Mouse (Mus musculus) urinary bladder, postnatal 10 days (tissue): Measurements from ENCODE around the gene Rpl3.
A peak's percentile ranks its signal among the peaks of the same experiment; 100 is the strongest.

Experiments used
- DNase-seq: peaks from one replicate; pipeline ENCODE4 v3.0.0; 2022; ENCODE audit warnings: low spot score

Rpl3 gene

DNA sequence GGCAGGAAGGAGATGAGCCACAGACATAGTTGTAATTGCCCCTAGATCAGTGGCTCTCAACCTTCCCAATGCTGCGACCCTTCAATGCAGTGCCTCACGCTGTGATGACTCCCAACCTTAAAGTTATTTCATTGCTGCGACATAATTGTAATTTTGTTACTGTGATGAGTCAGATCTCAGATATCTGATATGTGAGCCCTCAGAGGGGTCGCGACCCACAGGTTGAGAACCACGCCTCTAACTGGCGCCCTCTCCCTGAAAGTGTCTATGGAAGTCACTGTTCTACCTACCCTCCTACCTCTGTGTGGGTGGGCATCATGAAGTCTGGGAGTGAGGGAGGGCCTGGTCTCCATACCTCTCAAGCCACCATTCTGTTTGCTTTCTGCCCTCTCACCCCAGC is 22.7 kb upstream of the Rpl3 start:
- no peak for DNase-seq

DNA sequence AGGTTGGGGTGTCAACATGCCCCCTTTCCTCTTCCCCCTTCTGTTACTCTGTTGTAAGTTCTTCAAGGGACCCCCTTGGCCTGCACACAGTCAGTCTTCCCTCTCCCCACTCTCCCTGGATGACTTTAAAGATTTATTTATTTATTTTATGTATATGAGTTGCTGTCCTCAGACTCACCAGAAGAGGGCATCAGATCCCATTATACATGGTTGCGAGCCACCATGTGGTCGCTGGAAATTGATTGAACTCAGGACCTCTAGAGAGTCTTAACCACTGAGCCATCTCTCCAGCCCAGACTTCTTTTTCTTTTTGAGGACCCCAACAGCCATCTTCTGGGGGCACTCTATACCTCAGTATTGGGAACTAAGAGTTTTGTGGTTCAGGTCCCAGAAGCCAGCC is 20.8 kb upstream of the Rpl3 start:
- DNase-seq = no peak

- DNase-seq = no peak
Measured at GRCm38 (mm10) chr15:80111436-80111835, 19.8 kb upstream of the Rpl3 start.

- no peak for DNase-seq
Measured at GRCm38 (mm10) chr15:80107575-80107974, 15.9 kb upstream of the Rpl3 start.

DNA sequence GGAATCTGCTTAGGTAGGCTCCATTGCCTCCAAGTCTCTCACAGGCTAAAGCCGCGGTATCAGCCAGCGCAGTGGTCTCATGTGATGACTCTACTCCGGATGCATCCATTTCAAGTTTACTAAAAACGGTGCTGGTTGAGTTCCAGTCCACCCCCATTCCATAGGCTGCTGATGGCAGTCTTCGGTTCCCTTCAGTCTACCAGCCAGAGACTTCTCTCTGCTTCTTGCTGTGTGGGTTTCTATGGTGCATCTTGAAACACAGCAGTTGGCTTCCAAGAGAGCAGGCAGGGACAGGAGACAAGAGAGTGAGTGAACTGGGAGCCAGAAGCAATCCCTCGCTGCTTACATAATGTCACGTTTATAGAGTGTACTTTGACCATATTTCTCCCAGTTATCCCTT is 15.5 kb upstream of the Rpl3 start:
- no peak for DNase-seq

- no peak for DNase-seq
Measured at GRCm38 (mm10) chr15:80105490-80106410, 14.1 kb upstream of the Rpl3 start.

GRCm38 (mm10) chr15:80102495-80102894 is 10.8 kb upstream of the Rpl3 start:
- no peak for DNase-seq

GRCm38 (mm10) chr15:80101503-80101902 is 9.8 kb upstream of the Rpl3 start:
- DNase-seq = no peak

DNA sequence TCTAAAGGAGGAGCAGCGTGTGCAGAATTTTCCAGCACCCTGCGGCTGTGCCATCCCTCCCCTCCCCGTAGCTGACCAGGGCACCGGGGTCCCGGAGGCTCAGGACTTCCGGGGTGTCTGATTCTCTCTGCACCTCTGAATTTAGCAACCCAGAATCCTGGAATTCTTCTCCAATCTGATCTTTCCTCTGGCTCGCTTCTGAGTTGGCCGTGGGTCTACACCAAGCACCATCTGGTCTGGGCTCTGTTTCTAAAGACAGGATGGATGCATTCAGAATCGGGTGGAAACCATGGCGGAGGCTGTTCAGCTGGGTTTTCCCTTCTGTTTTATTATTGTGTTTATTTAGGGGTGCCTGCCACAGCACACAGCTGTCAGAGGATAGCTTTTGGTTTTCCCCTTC is 9.2 kb upstream of the Rpl3 start:
- no peak for DNase-seq

DNA sequence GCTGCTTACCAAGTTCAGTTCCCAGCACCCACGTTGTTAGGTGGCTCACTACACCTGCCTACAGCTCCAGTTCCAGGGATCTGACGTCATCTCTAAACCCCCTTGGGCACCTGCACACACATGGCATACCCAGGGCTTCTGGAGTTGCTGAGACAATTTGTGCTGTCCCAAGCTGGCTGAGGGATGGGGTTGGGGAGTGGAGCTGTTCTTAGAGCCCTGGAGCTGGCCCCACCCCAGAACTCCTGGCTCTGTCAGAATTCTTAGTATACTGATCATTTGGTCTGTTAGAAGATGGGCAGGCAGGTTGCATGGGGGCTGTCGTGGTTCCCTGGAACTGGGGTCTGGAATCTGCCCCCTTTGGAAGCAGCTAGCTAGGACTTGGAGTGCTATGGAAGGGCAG is 8.5 kb upstream of the Rpl3 start:
- no peak for DNase-seq

- no peak for DNase-seq
Measured at GRCm38 (mm10) chr15:80099477-80099876, 7.8 kb upstream of the Rpl3 start.

DNA sequence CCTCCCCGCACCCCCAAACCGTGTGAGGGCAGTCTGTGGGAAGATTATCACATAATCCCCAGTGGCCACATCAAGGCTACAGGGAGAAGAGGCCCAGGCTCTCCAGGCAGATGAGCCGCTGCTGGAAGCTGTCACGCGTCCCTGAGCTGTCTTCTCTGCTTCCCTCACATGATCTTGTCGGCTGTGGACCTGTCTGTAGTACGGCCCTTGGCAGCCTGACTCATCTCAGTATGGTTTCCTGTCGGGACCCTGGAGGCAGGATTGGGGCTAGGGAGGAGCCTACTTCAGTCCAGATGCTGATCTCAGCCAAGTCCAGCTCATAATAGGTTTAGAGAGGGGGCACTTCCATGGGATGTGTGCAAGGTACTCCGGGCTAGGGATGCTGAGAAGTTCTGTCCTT is 7.1 kb upstream of the Rpl3 start:
- no peak for DNase-seq

GRCm38 (mm10) chr15:80097999-80098461 is 6.4 kb upstream of the Rpl3 start:
- DNase-seq = no peak

- no peak for DNase-seq
Measured at GRCm38 (mm10) chr15:80096946-80097881, 5.5 kb upstream of the Rpl3 start.

DNA sequence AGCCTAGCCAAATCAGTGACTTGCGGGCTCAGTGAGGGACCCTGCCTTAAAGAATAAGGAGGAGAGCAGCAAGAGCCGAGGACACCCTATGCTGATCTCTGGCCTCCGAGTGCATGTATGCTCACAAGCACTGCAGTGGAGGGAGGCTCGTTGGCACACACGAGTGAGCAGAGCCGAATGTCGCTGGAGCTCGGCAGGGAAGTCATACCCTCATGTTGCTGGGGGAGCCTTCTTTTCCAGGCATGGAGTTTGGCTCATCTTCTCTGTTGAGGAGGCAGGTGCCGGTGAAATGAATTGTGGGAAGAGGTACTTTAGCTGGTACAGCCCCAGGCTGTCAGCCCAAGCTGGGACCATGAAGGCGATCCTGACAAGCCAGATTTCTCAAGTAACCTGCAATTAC is 4.7 kb upstream of the Rpl3 start:
- no peak for DNase-seq

GRCm38 (mm10) chr15:80095596-80095995 is 3.9 kb upstream of the Rpl3 start:
- DNase-seq = no peak

GRCm38 (mm10) chr15:80094201-80094600 is 2.5 kb upstream of the Rpl3 start:
- no peak for DNase-seq

DNA sequence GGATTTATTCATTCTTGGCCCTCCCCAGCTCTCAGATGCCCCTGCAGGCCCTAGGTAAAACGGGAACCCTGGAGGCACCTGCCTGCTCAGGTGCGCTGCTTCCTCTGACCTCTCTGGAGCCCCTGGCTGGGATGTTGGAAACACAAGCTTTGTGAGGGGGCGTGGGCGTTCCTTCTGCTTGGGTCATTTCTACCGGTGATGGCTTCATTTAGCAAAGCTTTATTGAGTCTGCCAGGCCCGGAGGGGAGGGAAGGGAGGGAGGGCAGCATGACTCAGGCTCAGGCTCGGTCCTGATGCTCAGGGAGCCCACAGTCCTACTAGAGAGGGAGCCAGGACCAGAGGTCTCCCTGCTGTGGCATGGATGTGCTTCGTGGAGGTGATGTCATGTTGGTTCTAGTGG is 931 bp upstream of the Rpl3 start:
- no peak for DNase-seq

- DNase-seq = no peak
Measured at GRCm38 (mm10) chr15:80092041-80092441, 373 bp upstream of the Rpl3 start.

- no peak for DNase-seq
Measured at GRCm38 (mm10) chr15:80090741-80091120, 937 bp downstream of the Rpl3 start.

GRCm38 (mm10) chr15:80090155-80090554 is 1.5 kb downstream of the Rpl3 start:
- DNase-seq = no peak

- peak; percentile 53 for DNase-seq
Measured at GRCm38 (mm10) chr15:80088637-80089036, 3.0 kb downstream of the Rpl3 start.
